ENCODE assay signal across 8 mouse cellular contexts in the genomic region with DNA sequence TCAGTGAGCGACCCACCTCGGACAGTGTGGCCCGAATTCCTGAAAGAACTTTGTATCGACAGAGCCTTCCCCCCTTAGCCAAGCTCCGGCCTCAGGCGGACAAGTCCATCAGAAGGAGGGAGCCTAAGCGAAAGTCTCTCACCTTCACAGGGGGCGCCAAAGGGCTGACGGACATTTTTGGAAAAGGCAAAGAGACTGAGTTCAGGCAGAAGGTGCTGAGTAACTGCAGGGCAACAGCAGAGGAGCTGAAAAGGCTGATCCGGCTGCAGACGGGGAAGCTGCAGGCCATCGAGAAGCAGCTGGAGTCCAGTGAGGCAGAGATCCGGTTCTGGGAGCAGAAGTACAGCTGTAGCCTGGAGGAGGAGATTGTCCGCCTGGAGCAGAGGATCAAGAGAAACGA. TPM values are rescaled to one million over a fixed set of nuclear protein-coding genes. Genes with fewer than 3 reads are reported as not detected.
DNase-seq lines count a peak whose midpoint lies in the region; ATAC-seq lines count a peak whose summit lies in the region.
"Had no signal": no experiment of that assay in that cellular context is flagged by ENCODE, and none has a peak within 500 bp of the region (broad histone marks: within the 10 kb centered on the region; RNA-seq: fewer than 3 reads in every experiment).

No protein-coding gene starts in this region.

- H3K9ac ChIP-seq in hindbrain, embryonic 11.5 days (ENCODE audit: low read depth, low read length) = no peak overlapping the region
- H3K9ac ChIP-seq in hindbrain, embryonic 12.5 days = no peak overlapping the region
- H3K9ac ChIP-seq in midbrain, embryonic 14.5 days (replicated peaks; ENCODE audit: low read length) = no peak overlapping the region
- no peak overlapping the region for H3K9ac ChIP-seq in midbrain, embryonic 15.5 days
- H3K9ac ChIP-seq: limb, embryonic 15.5 days had no signal

- no peak for ATAC-seq in hindbrain, embryonic 11.5 days (ENCODE audit: low FRiP score)
- ATAC-seq in hindbrain, embryonic 12.5 days (ENCODE audit: low FRiP score) = no peak
- no peak for ATAC-seq in midbrain, embryonic 14.5 days (ENCODE audit: low FRiP score, low TSS enrichment)
- ATAC-seq in midbrain, embryonic 15.5 days (replicated peaks) = no peak

- no peaks in the 10 kb centered on the region for H3K9me3 ChIP-seq in hindbrain, embryonic 11.5 days (ENCODE audit: control insufficient read depth, low read length)
- H3K9me3 ChIP-seq in hindbrain, embryonic 12.5 days (replicated peaks) = no peaks in the 10 kb centered on the region
- H3K9me3 ChIP-seq in midbrain, embryonic 14.5 days (ENCODE audit: control insufficient read depth, low read length) = no peaks in the 10 kb centered on the region
- H3K9me3 ChIP-seq in midbrain, embryonic 15.5 days = no peaks in the 10 kb centered on the region
- H3K9me3 ChIP-seq: limb, embryonic 15.5 days had no signal

- H3K4me3 ChIP-seq in hindbrain, embryonic 11.5 days (ENCODE audit: low read depth, low read length) = no peak overlapping the region
- H3K4me3 ChIP-seq in hindbrain, embryonic 12.5 days = no peak overlapping the region
- no peak overlapping the region for H3K4me3 ChIP-seq in midbrain, embryonic 14.5 days (replicated peaks; ENCODE audit: low read depth, low read length)
- H3K4me3 ChIP-seq in midbrain, embryonic 15.5 days = no peak overlapping the region
- H3K4me3 ChIP-seq: limb, embryonic 15.5 days had no signal

- no peak overlapping the region for H3K4me2 ChIP-seq in hindbrain, embryonic 11.5 days (replicated peaks; ENCODE audit: low read depth, low read length)
- H3K4me2 ChIP-seq in hindbrain, embryonic 12.5 days (replicated peaks) = no peak overlapping the region
- H3K4me2 ChIP-seq in midbrain, embryonic 14.5 days (ENCODE audit: low read length) = no peak overlapping the region
- H3K4me2 ChIP-seq in midbrain, embryonic 15.5 days = no peak overlapping the region
- H3K4me2 ChIP-seq: limb, embryonic 15.5 days had no signal

- DNase-seq in hindbrain, embryonic 11.5 days (ENCODE audit: low spot score) = peak; percentile 42
- DNase-seq in midbrain, embryonic 14.5 days = peak; percentile 44
- peak; percentile 53 for DNase-seq in embryo, embryonic 10.5 days (ENCODE audit: low spot score)
- peak; percentile 16 for DNase-seq in mesoderm, embryonic 11.5 days (ENCODE audit: low read depth, low spot score)
- DNase-seq in frontal cortex, postnatal 10 days (ENCODE audit: low spot score in 2 of 2) = no peak

- H3K27ac ChIP-seq in hindbrain, embryonic 11.5 days (ENCODE audit: low read depth, low read length) = no peak overlapping the region
- no peak overlapping the region for H3K27ac ChIP-seq in hindbrain, embryonic 12.5 days
- H3K27ac ChIP-seq in midbrain, embryonic 14.5 days (replicated peaks; ENCODE audit: low read depth, low read length) = no peak overlapping the region
- H3K27ac ChIP-seq in midbrain, embryonic 15.5 days = no peak overlapping the region
- H3K27ac ChIP-seq: limb, embryonic 15.5 days had no signal

- 32% methylated on average over 15 of the region's 15 CpGs for WGBS in hindbrain, embryonic 11.5 days
- 32% methylated on average over 15 of the region's 15 CpGs for WGBS in hindbrain, embryonic 12.5 days
- 33% methylated on average over 15 of the region's 15 CpGs for WGBS in midbrain, embryonic 14.5 days
- WGBS in midbrain, embryonic 15.5 days = 35% methylated on average over 15 of the region's 15 CpGs

- no peaks in the 10 kb centered on the region for H3K27me3 ChIP-seq in hindbrain, embryonic 11.5 days (ENCODE audit: control insufficient read depth, insufficient read depth, low read length)
- no peaks in the 10 kb centered on the region for H3K27me3 ChIP-seq in hindbrain, embryonic 12.5 days
- no peaks in the 10 kb centered on the region for H3K27me3 ChIP-seq in midbrain, embryonic 14.5 days (ENCODE audit: control insufficient read depth, insufficient read depth, low read length)
- no peaks in the 10 kb centered on the region for H3K27me3 ChIP-seq in midbrain, embryonic 15.5 days (replicated peaks)
- H3K27me3 ChIP-seq: limb, embryonic 15.5 days had no signal

- no peaks in the 10 kb centered on the region for H3K4me1 ChIP-seq in hindbrain, embryonic 11.5 days (replicated peaks; ENCODE audit: control insufficient read depth, insufficient read depth, low read length)
- no peaks in the 10 kb centered on the region for H3K4me1 ChIP-seq in hindbrain, embryonic 12.5 days
- H3K4me1 ChIP-seq in midbrain, embryonic 14.5 days (ENCODE audit: control insufficient read depth, insufficient read depth, low read length) = no peaks in the 10 kb centered on the region
- H3K4me1 ChIP-seq in midbrain, embryonic 15.5 days = no peaks in the 10 kb centered on the region
- H3K4me1 ChIP-seq: limb, embryonic 15.5 days had no signal

- H3K36me3 ChIP-seq in hindbrain, embryonic 11.5 days (ENCODE audit: control insufficient read depth, insufficient read depth, low read length) = no peaks in the 10 kb centered on the region
- H3K36me3 ChIP-seq in hindbrain, embryonic 12.5 days = no peaks in the 10 kb centered on the region
- no peaks in the 10 kb centered on the region for H3K36me3 ChIP-seq in midbrain, embryonic 14.5 days (ENCODE audit: control insufficient read depth, insufficient read depth, low read length)
- no peaks in the 10 kb centered on the region for H3K36me3 ChIP-seq in midbrain, embryonic 15.5 days (replicated peaks)

RNA-seq across cellular contexts. Expression of a gene that starts 50.2 kb away (rescaled TPM):
- 1.5 and 1.8 TPM in 2 replicates for polyA plus RNA-seq in hindbrain, embryonic 11.5 days (2014; fragmentation: Nextera tagmentation; extraction: Ambion mirVana)
- 2.4 and 2.9 TPM in 2 replicates for polyA plus RNA-seq in hindbrain, embryonic 12.5 days (2016; fragmentation: Nextera tagmentation; extraction: Ambion mirVana)
- polyA plus RNA-seq in midbrain, embryonic 14.5 days (2014; fragmentation: Nextera tagmentation; extraction: Ambion mirVana) = 5.9 and 6.4 TPM in 2 replicates
- 6.5 and 8.2 TPM in 2 replicates for polyA plus RNA-seq in midbrain, embryonic 15.5 days (2015; fragmentation: Nextera tagmentation; extraction: Ambion mirVana)

Comparison
In these comparisons a context has a peak if more than half of its experiments do, and no peak if none do; other contexts are left out.
1. DNase-seq: peak in hindbrain, embryonic 11.5 days (single experiment), midbrain, embryonic 14.5 days (single experiment), embryo, embryonic 10.5 days (single experiment) and mesoderm, embryonic 11.5 days (single experiment); none in frontal cortex, postnatal 10 days (0 of 2).